Mouse (Mus musculus) myocyte (in vitro differentiated cells): ENCODE results near the gene Prkn.

Experiments used
- CEBPB ChIP-seq: IDR thresholded peaks from 2 replicates; pipeline ENCODE4 v1.6.1; 2011; ENCODE audit warnings: mild to moderate bottlenecking, moderate library complexity; ENCODE audit not compliant: poor library complexity, insufficient read depth, severe bottlenecking
- MAX ChIP-seq: IDR thresholded peaks from one replicate; pipeline ENCODE4 v1.6.1; 2011; ENCODE audit warnings: low read depth, mild to moderate bottlenecking, control low read depth
- MYOD1 ChIP-seq, 3 experiments: IDR thresholded peaks; one replicate each; pipeline ENCODE4 v1.6.1; 2011; ENCODE audit warnings: control low read depth in 2 of 3, low read depth in 2 of 3, mild to moderate bottlenecking in 2 of 3, moderate library complexity in 1 of 3; ENCODE audit not compliant: insufficient read length in 2 of 3, control insufficient read depth in 1 of 3
- MYOG ChIP-seq, 3 experiments: IDR thresholded peaks; one replicate each; pipeline ENCODE4 v1.6.1; 2011; ENCODE audit warnings: control low read depth in 2 of 3, low read depth in 2 of 3, mild to moderate bottlenecking in 2 of 3; ENCODE audit not compliant: insufficient read length in 2 of 3, control insufficient read depth in 1 of 3, insufficient read depth in 1 of 3
- POLR2A ChIP-seq: IDR thresholded peaks from one replicate; pipeline ENCODE4 v1.6.1; 2011; ENCODE audit warnings: low read depth, mild to moderate bottlenecking, control low read depth, moderate library complexity; ENCODE audit not compliant: insufficient read length
- SRF ChIP-seq: IDR thresholded peaks from one replicate; pipeline ENCODE4 v1.6.1; 2011; ENCODE audit warnings: low read depth; ENCODE audit not compliant: control insufficient read depth, insufficient read length
- TCF12 ChIP-seq: IDR thresholded peaks from one replicate; pipeline ENCODE4 v1.6.1; 2011; ENCODE audit warnings: mild to moderate bottlenecking, control low read depth; ENCODE audit not compliant: poor library complexity, insufficient read depth, severe bottlenecking
- TCF3 ChIP-seq: IDR thresholded peaks from one replicate; pipeline ENCODE4 v1.6.1; 2011; ENCODE audit warnings: low read depth, control low read depth; ENCODE audit not compliant: insufficient read length
- USF1 ChIP-seq: IDR thresholded peaks from one replicate; pipeline ENCODE4 v1.6.1; 2011; ENCODE audit warnings: low read depth, mild to moderate bottlenecking, control low read depth, moderate library complexity

DNA sequence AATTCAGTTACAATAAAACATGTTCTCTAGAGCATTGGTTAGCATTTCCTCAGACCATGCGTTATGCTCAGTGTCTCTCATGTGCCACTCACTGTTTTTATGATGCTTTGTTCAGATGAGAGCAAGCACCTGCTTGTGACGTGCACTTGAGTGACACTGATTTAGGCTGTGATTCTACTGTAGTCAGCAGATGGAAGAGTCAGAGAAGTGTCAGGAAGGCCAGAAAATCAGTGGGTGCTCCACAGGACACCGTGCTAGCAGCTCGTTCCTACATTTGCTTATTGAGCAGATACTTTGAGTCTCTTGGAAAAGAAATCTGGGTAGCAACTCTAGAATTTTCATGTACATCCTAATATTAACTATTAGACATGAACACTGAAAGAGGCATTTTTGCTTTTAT is 106.4 kb downstream of the Prkn start:
- no peak for TF ChIP-seq MYOD1 (IDR thresholded peaks at IDR 0.05; ENCODE audit: control insufficient read depth in 1 of 3, insufficient read length in 2 of 3, low read depth in 2 of 3)
- no peak for TF ChIP-seq CEBPB
- no peak for TF ChIP-seq POLR2A
- TF ChIP-seq USF1, result no peak
- no peak for TF ChIP-seq MAX
- no peak for TF ChIP-seq SRF
- TF ChIP-seq TCF12, result no peak
- no peak for TF ChIP-seq TCF3
- TF ChIP-seq MYOG (IDR thresholded peaks at IDR 0.05; ENCODE audit: control insufficient read depth in 1 of 3, insufficient read depth in 1 of 3, insufficient read length in 2 of 3, low read depth in 2 of 3), result no peak
